Mouse (Mus musculus) neural tube, postnatal 0 days (tissue): ENCODE results near the gene Pank4. TPM values are rescaled to one million over a fixed set of nuclear protein-coding genes. Genes with fewer than 3 reads are reported as not detected.

Experiments
- polyA plus RNA-seq: library from polyadenylated mRNA; unstranded; fragments of >200 nt; fragmentation: Nextera tagmentation; extraction: Ambion mirVana; gene quantifications from 2 replicates; pipeline ENCODE4 v1.2.1, GENCODE M21; 2015

Gene Pank4
- 28.6 and 29.7 TPM in 2 replicates for polyA plus RNA-seq

DNA sequence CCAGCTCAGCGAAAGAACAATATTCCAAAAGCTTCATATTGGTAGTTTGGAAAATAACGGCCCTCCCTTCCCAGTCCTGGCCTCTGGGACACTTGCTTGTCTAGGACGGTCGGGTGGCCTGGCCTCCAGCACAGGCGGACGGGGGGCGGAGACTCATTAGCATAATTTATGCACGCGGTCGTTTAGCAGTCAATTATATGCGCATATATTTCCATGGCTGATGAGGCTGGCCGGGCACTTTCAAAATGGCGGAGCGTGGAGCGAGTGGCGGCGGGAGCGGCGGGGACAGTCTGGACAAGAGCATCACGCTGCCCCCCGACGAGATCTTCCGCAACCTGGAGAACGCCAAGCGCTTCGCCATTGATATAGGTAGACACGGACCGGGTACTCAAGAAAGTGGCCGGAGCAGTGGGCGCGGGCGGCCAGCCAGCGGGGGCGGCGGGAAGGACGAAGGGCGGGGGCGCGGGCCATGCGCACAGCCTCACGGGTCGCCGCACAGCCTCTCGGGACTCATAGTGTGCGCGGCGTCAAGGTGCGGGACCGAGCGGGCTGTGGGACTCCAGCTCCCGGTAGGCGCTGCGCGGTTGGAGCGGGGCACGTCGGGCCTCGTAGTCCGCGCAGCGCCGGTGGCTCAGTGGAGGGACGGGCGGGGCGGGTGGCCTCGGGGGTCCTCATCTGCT, at the start of gene Pank4:
TSS of gene Pank4 (plus strand) at position 223 of the 680 bp plus-strand sequence.

DNA sequence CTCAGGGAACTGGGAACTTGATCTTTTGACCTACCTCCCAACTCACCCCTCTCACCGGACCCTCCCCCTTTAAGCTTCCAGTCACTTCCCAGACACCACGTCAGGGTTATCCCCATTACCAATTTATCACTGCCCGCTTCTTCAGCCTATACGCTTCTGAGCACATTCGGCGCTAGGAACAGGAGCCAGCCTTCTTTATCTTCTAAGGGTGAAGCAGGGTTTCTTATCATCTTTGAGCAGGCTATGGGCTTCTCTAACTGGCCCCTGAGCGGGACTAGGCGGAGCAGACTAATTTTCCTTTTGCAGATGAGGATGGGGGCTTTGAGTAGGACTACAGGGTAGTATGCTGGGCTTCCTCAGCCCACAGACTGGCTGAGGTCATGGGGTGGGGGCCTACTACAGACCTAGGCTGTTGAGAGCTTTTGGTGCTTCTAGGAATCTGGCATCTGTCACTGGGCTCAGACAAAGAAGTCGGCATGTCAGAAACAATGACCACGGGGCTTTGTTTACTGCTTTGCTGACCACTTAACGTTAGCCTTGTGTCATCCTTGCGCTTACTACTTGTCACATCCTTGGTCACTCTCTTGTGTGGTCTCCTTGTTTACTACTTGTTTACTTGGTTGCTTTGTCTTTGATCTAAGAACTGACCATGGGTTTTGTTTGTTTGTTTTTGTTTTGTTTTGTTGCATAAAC, 35.4 kb upstream of the Pank4 start, which contains the start of gene Tnfrsf14:
TSS of gene Tnfrsf14 (minus strand) at position 169 of the 693 bp plus-strand sequence.

DNA sequence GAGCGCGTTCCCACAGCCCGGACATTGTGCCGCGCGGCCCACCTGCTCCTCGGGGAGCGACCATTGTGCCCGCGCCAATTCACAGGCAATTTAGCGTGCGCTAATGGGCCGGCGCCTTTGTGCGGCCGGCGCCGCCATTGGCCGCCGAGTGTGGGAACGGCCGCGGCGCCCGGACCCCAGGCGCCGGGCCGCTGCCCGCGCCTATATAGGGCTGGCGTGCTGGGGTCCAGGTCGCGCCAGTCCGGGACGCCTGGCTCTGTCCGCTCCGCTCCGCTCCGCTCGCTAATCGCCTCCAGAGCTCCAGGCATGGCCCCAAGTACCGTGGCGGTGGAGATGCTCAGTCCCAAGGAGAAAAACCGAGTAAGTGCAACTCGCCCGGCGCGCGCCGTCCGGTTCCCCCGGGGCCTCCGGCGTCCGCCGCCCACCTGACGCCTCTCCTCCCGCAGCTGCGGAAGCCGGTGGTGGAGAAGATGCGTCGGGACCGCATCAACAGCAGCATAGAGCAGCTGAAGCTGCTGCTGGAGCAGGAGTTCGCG, 3.2 kb upstream of the Pank4 start, which contains the start of gene Hes5:
TSS of gene Hes5 (plus strand) at position 234 of the 536 bp plus-strand sequence.

Other genes with a start within 250 kb of the Pank4 start
- gene Ttc34, start 126.7 kb upstream of the Pank4 start, polyA plus RNA-seq = 3.0 and 3.8 TPM in 2 replicates
- gene Mmel1, start 94.5 kb upstream of the Pank4 start, polyA plus RNA-seq = 0.57 and 1.1 TPM in 2 replicates
- 90.3 and 99.4 TPM in 2 replicates for gene Fam213b, start 65.0 kb upstream of the Pank4 start, polyA plus RNA-seq
- 0.33 and 0.54 TPM in 2 replicates for gene Tnfrsf14, start 35.6 kb upstream of the Pank4 start, polyA plus RNA-seq
- 117 and 132 TPM in 2 replicates for gene Hes5, start 3.2 kb upstream of the Pank4 start, polyA plus RNA-seq
- 12.6 and 15.3 TPM in 2 replicates for gene Plch2, start 92.7 kb downstream of the Pank4 start, polyA plus RNA-seq
- gene Pex10, start 102.9 kb downstream of the Pank4 start, polyA plus RNA-seq = 16.2 and 19.1 TPM in 2 replicates
- gene Rer1, start 122.3 kb downstream of the Pank4 start, polyA plus RNA-seq = 128 and 140 TPM in 2 replicates
- 6.7 and 7.2 TPM in 2 replicates for gene Morn1, start 122.5 kb downstream of the Pank4 start, polyA plus RNA-seq